Mouse (Mus musculus) thymus, postnatal 36 days (tissue): Measurements from ENCODE around the gene Hnf4a.

Experiments
- DNase-seq, 2 experiments: peaks; one replicate each; pipeline ENCODE4 v3.0.0; 2022; ENCODE audit warnings: mixed read lengths in 2 of 2

The Hnf4a gene

DNA sequence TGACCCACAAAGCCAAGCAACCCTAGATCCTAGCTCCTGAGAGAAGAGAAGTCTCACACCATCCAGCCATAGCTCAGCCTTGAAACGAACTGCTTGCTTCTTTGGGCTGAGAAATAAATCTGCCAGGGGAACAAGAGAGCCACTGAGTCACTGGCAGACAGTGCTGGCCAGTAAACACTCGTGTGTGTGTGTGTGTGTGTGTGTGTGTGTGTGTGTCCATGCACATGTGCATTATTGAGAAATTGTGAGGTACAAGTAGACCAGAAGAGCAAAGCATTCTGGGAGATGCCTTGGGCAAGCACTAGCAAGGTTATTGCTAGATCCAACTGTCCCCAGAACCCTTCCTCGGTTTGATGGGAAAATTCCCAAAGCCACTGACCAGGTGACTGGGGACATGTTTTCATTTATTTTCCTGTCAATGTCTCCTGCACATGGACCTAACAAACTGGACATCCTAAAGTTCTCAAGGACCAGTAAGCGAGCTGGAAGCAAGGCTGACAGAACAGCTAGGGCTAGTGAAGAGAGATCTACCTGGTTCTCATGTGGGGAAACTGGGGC is 47.9 kb downstream of the Hnf4a start:
- DNase-seq: no peak

GRCm38 (mm10) chr2:163554996-163555395 is 48.4 kb downstream of the Hnf4a start:
- no peak for DNase-seq

DNA sequence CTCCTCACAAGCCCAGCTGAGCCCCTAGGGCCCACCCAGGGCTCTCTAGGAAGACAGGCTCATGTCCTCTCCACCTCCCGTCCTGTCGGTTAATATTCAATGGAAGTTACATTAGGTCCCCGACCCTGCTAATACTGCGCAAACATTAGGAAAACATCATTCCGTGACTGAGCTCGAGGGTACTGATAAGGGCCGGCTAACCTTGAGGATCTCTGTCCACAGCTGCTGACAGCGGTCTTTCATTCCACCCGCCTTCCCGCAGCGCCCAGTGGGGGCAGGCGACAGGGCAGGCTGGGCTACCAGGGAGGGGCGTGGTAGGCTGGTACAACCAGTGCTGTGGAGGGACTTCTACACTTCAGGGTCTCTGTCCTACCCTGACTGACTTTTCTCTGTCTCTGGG is 48.8 kb downstream of the Hnf4a start:
- DNase-seq: no peak

DNA sequence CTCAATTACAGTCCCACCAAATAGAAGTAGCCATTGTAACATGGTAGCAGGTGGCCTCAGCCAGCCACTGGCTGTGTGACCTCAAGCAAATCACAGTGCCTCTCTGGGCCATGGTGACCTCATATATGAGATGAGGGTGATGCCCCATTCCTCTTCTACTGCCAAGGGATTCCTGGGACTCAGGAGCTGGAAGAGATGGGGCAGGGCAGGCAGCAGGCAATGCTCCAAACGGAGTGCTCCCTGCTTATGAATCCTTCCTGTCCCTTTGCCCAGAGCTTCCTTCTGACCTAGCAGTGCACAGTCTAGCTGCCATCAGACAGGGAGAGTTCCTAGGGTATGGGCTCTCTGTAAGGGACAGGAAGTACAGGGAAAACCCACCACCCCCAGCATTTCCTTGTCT is 51.9 kb downstream of the Hnf4a start:
- no peak for DNase-seq

GRCm38 (mm10) chr2:163559236-163559635 is 52.6 kb downstream of the Hnf4a start:
- DNase-seq: no peak

GRCm38 (mm10) chr2:163560247-163560646 is 53.6 kb downstream of the Hnf4a start:
- no peak for DNase-seq

DNA sequence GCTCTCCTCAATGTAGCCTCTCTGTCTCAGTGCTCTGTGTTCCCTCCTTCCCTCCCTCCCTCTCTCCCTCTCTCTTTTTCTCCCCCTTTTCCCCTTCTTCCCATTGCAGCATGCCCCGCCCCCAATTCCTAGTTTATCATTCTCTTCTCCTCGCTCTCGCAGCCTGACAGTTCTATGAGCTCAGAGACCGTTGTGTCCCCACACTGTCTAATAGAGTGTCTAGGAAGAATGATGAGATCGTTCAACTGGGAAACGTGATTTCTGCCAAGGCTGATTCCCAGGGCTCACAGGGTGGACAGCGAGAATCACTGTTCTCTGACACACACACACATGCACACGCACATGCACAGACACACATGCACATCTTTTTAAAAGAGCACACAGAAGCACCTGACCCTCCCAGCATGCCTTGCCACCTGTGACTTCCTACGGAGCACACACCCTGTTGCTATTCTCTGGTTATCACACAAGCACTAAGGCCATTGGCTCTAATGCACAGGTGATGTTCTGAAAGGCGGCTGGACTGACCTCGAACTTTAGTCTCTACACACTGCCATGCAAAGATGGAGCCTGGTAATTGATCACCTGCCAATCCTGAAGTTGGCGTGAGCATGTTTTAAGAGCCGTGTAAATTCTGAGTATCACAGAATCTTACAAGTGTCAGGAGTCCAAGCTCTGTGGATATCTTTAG is 54.8 kb downstream of the Hnf4a start:
- DNase-seq: no peak

DNA sequence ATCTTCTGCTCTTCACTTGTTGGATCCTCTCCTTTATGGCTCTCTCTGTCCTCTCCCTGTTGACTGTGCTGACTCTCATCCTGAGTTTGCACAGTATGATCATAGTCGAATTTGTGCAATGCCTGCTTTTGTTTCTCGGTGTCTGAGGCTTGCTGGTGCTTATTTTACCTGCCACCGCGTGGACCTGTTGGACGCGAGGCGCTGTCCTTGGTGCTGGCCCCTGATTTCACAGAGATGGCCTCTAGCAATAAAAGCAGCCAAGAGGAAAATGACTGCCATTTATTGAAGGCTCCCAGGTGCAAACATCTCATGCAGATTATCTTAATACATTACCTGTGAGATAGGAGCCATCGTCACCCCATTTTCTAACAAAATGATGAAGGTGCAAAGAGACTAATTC is 58.0 kb downstream of the Hnf4a start:
- no peak for DNase-seq

- no peak for DNase-seq
These were observed 67.7 kb downstream of the Hnf4a start for GRCm38 (mm10) chr2:163574321-163574720.

DNA sequence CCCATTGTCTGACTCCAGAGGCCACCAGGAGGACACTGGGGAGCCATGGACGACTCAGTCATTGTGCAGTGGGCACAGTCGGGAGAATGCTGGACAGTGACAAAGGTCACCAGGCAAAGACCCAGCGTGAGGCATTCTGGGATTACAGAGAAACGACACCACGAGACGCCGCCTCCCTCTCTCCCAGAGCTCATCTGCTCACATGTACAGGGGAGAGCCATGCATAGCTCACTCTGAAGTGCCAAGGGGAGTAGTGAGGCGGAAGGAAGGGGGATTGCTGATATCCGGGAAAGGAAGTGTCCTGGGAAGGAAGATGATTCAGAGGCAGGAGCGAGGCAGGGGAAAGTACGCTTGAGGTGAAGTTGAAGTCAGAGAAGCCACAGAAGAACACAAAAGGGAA is 68.6 kb downstream of the Hnf4a start:
- DNase-seq: no peak

GRCm38 (mm10) chr2:163577986-163578385 is 71.4 kb downstream of the Hnf4a start:
- no peak for DNase-seq

DNA sequence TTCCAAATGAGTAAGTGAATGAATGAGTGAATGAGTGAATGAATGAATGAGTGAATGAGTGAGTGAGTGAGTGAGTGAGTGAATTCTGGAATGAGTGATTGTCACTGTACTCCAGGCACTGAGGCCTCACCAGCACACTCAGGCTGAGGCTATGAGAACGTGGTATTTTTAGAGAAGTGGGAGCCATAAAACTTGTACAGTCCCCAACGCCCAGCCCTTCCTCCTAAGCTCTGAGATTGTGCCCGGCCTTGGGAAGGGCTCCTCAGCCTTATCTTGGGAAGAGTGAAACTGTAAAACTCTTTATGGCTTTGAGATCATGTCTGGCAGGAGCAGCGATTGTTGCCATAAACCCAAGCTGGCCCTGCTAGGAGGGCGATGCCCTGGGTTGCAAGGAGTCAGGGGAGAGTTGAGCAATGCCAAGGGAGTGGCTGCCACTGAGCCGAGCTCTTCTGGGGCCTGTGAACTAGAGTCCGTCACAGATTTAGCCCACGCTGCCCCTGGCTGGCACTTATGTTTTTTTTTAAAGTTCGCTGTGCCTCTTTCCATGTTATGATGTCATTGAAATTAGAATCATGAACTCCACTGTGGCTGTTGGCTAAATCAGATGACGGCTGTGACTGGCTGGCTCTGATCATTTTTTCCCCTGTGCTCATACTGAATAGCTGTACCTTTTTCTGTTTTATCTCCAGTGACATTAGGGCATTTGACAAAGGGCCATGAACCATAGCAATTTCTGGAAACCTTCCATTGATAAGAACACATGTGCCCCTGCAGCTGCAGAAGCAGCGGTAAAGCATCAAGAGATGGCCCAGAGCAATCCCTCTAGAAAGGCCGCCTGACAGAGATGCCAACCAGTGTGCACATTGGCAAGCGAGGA is 73.7 kb downstream of the Hnf4a start:
- DNase-seq: no peak

- no peak for DNase-seq
These were observed 76.8 kb downstream of the Hnf4a start for GRCm38 (mm10) chr2:163583226-163584087.

- DNase-seq: no peak
These were observed 77.4 kb downstream of the Hnf4a start for GRCm38 (mm10) chr2:163584088-163584426.

GRCm38 (mm10) chr2:163586384-163587261 is 80.0 kb downstream of the Hnf4a start:
- peak; percentile 49 to 51 for DNase-seq

GRCm38 (mm10) chr2:163587506-163587905 is 80.9 kb downstream of the Hnf4a start:
- DNase-seq: no peak

- DNase-seq: no peak
These were observed 83.6 kb downstream of the Hnf4a start for GRCm38 (mm10) chr2:163590211-163590610.

GRCm38 (mm10) chr2:163590996-163591395 is 84.4 kb downstream of the Hnf4a start:
- no peak for DNase-seq

DNA sequence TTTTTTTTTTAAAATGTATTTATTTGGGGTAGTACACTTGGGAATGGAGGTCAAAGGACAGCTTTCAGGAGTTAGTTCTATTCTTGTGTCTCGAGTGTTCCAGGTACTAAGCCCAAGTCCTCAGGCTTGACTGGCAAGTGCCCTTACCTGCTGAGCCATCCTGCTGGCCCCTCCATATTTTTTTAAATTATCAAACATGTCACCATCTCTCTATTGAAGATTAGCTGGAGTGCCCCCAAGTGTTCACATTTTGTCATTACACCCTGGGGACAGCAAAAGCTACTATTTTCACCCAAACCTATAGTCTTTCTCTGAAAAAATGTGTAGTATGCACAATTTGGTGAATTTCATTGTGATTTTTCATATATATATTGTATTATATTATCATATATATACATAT is 85.5 kb downstream of the Hnf4a start:
- DNase-seq: peak in 1 of 2 experiments; percentile 24

DNA sequence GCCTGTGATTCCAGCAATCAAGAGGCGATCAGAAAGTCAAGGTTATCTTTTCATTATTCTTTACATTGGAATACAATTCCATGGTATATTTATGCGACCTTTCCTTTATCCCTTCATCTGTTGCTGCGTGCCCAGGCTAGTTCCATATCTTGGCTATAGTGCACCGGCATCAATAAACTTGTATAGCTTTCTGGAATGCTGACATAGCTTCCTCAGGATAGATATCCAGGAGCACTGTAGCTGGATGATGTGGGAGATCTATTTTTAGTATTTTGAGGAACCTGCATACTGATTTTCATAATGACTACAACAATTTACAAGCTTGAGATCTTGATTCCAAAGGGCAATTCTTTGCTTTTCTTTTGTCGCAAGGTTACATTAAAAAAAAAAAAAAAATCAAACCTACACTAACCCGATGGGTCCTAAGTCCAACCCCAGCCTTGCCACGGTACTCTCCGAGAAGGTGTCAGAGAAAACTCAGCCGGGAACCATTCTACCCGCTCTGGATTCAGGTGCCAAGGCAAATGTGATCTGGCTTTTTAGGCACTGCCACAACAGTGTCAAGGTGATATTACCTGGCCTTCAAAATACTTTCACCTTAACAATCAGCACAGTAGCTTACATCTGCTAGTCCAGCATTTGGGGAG is 87.2 kb downstream of the Hnf4a start:
- no peak for DNase-seq

- no peak for DNase-seq
These were observed 88.5 kb downstream of the Hnf4a start for GRCm38 (mm10) chr2:163595119-163595518.
